Mouse (Mus musculus) lung, embryonic 15.5 days (tissue): Measurements from ENCODE around the gene Atp1a2. TPM values are rescaled to one million over a fixed set of nuclear protein-coding genes. Genes with fewer than 3 reads are reported as not detected.
"Not testable (repeated sequence)": the region's sequence is repeated elsewhere in the genome, so short reads cannot be mapped to it uniquely, and the experiment has no call there.

Experiments used
- ATAC-seq: fragments of 200-750 bp; cut with Nextera tagmentation; 2 replicates; pipeline ENCODE4 v1.8.0; 2017; ENCODE audit warnings: moderate number of reproducible peaks, borderline replicate concordance; ENCODE audit not compliant: low FRiP score, low TSS enrichment; ENCODE audit errors: extremely low read depth
- H3K27ac ChIP-seq: fragments of 300-500 bp; sonication (generic); 2 replicates; pipeline ENCODE4 v1.5.1; 2015; ENCODE audit warnings: moderate library complexity, mild to moderate bottlenecking, inconsistent platforms
- H3K27me3 ChIP-seq: fragments of 300-500 bp; sonication (generic); 2 replicates; pipeline ENCODE4 v1.6.1; 2015; ENCODE audit warnings: inconsistent platforms
- H3K36me3 ChIP-seq: fragments of 300-500 bp; sonication (generic); 2 replicates; pipeline ENCODE4 v1.6.1; 2015; ENCODE audit warnings: inconsistent platforms
- H3K4me1 ChIP-seq: fragments of 300-500 bp; sonication (generic); 2 replicates; pipeline ENCODE4 v1.6.1; 2015; ENCODE audit warnings: inconsistent platforms
- H3K4me2 ChIP-seq: fragments of 300-500 bp; sonication (generic); 2 replicates; pipeline ENCODE4 v1.6.1; 2015; ENCODE audit warnings: inconsistent platforms, mild to moderate bottlenecking, moderate library complexity
- H3K4me3 ChIP-seq: fragments of 300-500 bp; sonication (generic); 2 replicates; pipeline ENCODE4 v1.5.1; 2015; ENCODE audit warnings: mild to moderate bottlenecking, inconsistent platforms
- H3K9ac ChIP-seq: fragments of 300-500 bp; sonication (generic); 2 replicates; pipeline ENCODE4 v1.6.1; 2015; ENCODE audit warnings: inconsistent platforms
- H3K9me3 ChIP-seq: fragments of 300-500 bp; sonication (generic); 2 replicates; pipeline ENCODE4 v1.6.1; 2016; ENCODE audit warnings: inconsistent platforms
- WGBS: fragments of 180-500 bp; shearing (Covaris S2); methylation state at CpG from one replicate; pipeline ENCODE4 v1.1.7; 2015; 5-methylcytosine and 5-hydroxymethylcytosine counted together
- polyA plus RNA-seq: library from polyadenylated mRNA; unstranded; fragments of >200 nt; fragmentation: Nextera tagmentation; extraction: Ambion mirVana; gene quantifications from 2 replicates; pipeline ENCODE4 v1.2.1, GENCODE M21; 2015

Gene Atp1a2
- polyA plus RNA-seq, 1 experiment from 2014 or later = 5.7 TPM

DNA sequence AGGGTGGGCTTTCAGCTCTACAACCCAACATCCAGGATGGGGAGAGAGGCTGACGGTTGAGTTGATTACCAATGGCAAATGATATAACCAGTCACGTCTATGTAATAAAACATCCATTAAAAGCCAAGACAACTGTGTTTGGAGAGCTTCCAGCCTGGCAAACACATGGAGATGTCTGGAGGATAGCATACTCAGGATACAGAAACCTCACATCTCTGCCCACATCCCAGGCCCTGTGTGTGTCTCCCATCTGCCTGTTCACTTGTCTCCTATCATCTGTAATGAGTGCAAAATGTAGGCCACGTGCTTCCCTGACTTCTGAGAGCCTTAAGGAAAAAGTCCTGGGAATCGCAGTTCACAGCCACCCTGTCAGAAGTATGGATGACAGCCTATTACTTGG is 50.6 kb downstream of the Atp1a2 start:
- Histone ChIP-seq H3K9ac (no peak overlapping the region), H3K27ac (no peak overlapping the region), H3K9me3 (no peaks in the 10 kb centered on the region), H3K4me1 (no peaks in the 10 kb centered on the region), H3K4me2 (no peak overlapping the region), H3K27me3 (peaks cover 22% of the 10 kb centered on the region), H3K36me3 (no peaks in the 10 kb centered on the region), H3K4me3 (no peak overlapping the region)
- 65% methylated on average over 4 of the region's 4 CpGs for WGBS
- no peak for ATAC-seq

DNA sequence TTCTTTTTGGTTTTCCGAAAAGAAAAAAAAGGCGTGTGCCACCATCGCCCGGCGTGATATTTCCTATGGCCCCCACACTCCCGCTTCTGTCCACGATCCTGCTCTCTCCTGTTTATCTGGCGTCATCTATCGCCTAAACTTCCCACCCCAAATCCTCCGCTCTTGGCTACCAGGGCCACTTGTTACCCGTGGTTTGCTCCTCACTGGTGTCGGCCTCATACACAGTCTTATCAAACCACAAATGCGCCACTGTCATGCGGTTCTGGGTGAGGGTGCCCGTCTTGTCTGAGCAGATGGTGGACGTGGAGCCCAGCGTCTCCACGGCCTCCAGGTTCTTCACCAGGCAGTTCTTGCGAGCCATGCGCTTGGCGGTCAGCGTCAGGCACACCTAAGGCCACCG is 53.2 kb downstream of the Atp1a2 start:
- not testable (repeated sequence) for H3K9ac ChIP-seq, H3K4me1 ChIP-seq, H3K9me3 ChIP-seq, H3K36me3 ChIP-seq, ATAC-seq, H3K27ac ChIP-seq
- H3K4me2 ChIP-seq = peak overlapping the region; percentile 39
- H3K4me3 ChIP-seq = 0 out of 2 replicates have a peak overlapping the region, but pooled peaks have one; percentile 11
- WGBS = 35% methylated on average over 23 of the region's 23 CpGs
- H3K27me3 ChIP-seq = peaks cover 22% of the 10 kb centered on the region

DNA sequence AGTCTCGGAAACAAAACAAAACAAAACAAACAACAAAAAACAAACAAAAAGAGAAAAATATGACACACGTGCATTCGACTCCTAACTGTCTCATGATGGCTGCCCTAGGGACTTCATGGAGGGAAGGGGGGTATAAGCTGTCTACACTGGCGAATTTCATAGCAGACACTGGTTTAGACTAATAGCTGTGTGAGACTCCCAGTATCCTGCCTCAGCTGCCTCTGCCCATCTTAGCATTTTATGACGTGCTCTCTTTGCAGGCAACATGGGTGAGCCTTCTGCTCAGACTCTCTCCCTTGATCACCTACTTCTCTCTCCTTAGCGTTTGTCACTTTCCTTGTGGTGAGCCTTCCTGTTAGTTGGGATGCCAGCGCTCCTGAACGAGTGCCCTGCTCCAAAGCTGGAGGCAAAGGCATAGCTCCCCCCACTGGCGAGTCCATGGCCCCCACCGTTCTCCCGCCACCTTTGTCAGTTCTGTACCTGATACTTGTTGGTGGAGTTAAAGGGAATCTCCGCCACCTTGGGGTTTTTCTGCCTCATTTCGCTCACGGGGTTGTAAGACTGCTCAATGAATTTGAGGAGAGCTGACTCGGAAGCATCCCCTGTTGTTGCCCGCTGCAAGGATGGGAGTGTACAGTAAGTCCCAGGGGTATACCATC is 54.2 kb downstream of the Atp1a2 start:
- Histone ChIP-seq H3K4me3 (no peak overlapping the region), H3K36me3 (no peaks in the 10 kb centered on the region), H3K9me3 (no peaks in the 10 kb centered on the region), H3K4me1 (no peaks in the 10 kb centered on the region), H3K27ac (no peak overlapping the region), H3K9ac (no peak overlapping the region), H3K27me3 (peaks cover 22% of the 10 kb centered on the region), H3K4me2 (peak overlapping the region; percentile 10; the same call in 1 of the 2 replicates)
- WGBS = 23% methylated on average over 16 of the region's 16 CpGs
- no peak for ATAC-seq

DNA sequence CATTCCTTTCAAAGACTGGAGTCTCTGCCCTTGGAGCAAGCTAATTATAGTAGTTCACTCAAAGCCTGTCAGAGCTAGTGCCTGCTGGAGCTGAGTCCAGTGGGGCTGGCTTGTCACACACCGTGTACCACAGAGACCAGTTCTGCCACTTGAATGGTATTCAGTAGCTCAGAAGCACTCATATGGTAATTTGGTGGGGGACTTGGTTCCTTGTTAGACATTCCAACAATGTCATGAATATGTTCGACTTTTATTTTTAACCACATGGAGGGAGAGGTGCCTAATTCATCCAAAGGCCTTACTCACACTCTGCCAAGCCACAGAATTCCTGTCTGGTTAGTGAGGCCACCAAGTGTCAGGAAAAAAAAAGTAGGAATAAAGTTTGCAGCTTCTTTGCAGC is 55.5 kb downstream of the Atp1a2 start:
- Histone ChIP-seq H3K9ac (no peak overlapping the region), H3K9me3 (no peaks in the 10 kb centered on the region), H3K4me2 (no peak overlapping the region), H3K27me3 (peaks cover 22% of the 10 kb centered on the region), H3K36me3 (no peaks in the 10 kb centered on the region), H3K4me3 (no peak overlapping the region), H3K4me1 (no peaks in the 10 kb centered on the region), H3K27ac (no peak overlapping the region; the same call in 1 of the 2 replicates)
- no peak for ATAC-seq
- WGBS = 37% methylated on average over 2 of the region's 2 CpGs

DNA sequence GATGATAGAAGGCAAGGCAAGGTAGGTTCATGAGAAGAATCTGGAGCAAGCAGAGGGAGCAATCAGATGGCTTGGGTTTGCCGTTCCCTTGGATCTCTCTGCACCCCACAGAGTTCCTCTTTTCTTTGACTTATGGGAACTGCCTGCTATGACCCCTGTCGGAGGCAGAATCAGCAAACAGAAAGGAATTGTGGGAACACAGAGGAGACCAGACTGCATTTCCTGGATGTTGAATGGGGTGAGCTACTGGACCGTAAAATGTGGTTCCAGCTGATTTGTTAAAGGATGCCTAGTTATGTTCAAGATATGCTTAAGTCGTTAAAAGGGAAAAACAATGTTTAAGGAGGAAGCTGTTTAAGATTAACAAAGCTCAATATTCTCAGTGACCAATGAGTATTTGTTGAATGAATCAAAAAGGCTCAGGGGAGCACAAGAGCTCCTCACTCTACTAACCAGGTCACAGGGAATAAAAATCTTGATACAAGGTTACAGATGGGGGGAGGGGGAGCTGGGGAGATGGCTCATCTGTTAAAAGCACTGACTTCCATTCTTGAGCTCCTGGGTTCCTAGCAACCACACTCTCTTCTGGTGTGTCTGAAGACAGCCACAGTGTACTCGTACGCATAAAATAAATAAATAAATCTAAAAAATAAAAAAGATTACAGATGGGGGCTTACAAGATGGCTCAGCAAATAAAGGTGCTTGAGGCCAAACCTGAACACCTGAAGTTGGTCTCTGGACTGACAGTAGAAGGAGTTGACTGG is 56.7 kb downstream of the Atp1a2 start:
- Histone ChIP-seq H3K4me3 (no peak overlapping the region), H3K9ac (no peak overlapping the region), H3K9me3 (no peaks in the 10 kb centered on the region), H3K27ac (no peak overlapping the region), H3K27me3 (peaks cover 22% of the 10 kb centered on the region), H3K36me3 (no peaks in the 10 kb centered on the region), H3K4me2 (no peak overlapping the region), H3K4me1 (no peaks in the 10 kb centered on the region)
- WGBS = 58% methylated on average over 6 of the region's 6 CpGs
- no peak for ATAC-seq

DNA sequence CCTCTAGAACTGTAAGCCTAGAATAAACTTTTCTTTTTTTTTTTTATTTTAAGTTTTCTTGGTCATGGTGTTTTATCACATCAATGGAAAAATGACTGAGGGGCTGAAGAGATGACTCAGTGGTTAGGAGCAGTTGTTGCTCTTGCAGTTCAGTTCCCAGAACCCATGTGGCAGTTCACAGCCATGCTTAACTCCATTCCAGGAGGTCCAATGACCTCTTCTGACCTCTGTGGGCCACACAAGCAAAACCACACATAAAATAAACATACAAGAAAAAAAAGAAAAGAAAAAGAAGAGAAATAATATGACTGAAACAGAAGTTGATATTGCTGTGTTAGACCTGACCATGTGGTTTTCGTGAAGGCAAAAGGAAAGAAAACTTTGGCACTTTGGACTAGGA is 68.6 kb downstream of the Atp1a2 start:
- 86% methylated on average over 1 of the region's 1 CpGs for WGBS
- Histone ChIP-seq H3K27me3 (no peaks in the 10 kb centered on the region), H3K4me1 (0 out of 2 replicates have a peak, but pooled peaks cover 3% of the 10 kb centered on the region), H3K9me3 (no peaks in the 10 kb centered on the region), H3K9ac (no peak overlapping the region), H3K4me2 (no peak overlapping the region), H3K36me3 (no peaks in the 10 kb centered on the region), H3K4me3 (no peak overlapping the region), H3K27ac (no peak overlapping the region)
- ATAC-seq = no peak

DNA sequence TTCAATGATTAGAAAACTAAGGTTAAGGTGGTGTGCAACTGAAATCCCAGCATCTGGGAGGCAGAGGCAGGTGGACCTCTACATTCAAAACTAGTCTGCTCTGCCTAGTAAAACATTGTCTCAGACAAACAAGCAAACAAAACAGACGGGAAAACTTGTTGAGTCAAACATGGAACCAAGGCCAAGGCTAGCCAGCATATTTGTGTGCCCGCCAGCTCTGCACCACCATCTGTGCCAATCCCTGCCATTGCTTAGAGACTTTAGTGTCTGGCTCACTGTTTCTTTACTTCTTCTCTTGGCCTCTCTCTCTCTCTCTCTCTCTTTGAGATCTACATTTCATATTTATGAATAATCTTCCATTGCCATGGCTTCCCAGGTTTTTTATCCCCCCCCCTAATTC is 69.7 kb downstream of the Atp1a2 start:
- Histone ChIP-seq H3K36me3 (no peaks in the 10 kb centered on the region), H3K4me2 (no peak overlapping the region), H3K9me3 (no peaks in the 10 kb centered on the region), H3K4me1 (0 out of 2 replicates have a peak, but pooled peaks cover 3% of the 10 kb centered on the region), H3K27me3 (no peaks in the 10 kb centered on the region), H3K27ac (no peak overlapping the region), H3K9ac (no peak overlapping the region), H3K4me3 (no peak overlapping the region)
- no peak for ATAC-seq
- WGBS = 80% methylated on average over 2 of the region's 2 CpGs

Other genes starting within 250 kb of the Atp1a2 start
- gene Nhlh1, start 240.5 kb downstream of the Atp1a2 start, polyA plus RNA-seq = not detected in 2 replicates
- 229 and 235 TPM in 2 replicates for gene Copa, start 215.5 kb downstream of the Atp1a2 start, polyA plus RNA-seq
- 131 and 132 TPM in 2 replicates for gene Ncstn, start 215.3 kb downstream of the Atp1a2 start, polyA plus RNA-seq
- gene Pex19, start 171.3 kb downstream of the Atp1a2 start, polyA plus RNA-seq = 117 and 123 TPM in 2 replicates
- gene Dcaf8, start 150.0 kb downstream of the Atp1a2 start, polyA plus RNA-seq = 131 and 134 TPM in 2 replicates
- 142 and 146 TPM in 2 replicates for gene Pea15a, start 91.3 kb downstream of the Atp1a2 start, polyA plus RNA-seq
- 8.5 and 10.0 TPM in 2 replicates for gene Casq1, start 78.2 kb downstream of the Atp1a2 start, polyA plus RNA-seq
- not detected in 2 replicates for gene Atp1a4, start 39.6 kb downstream of the Atp1a2 start, polyA plus RNA-seq
- gene Igsf8, start 36.4 kb downstream of the Atp1a2 start, polyA plus RNA-seq = 46.2 and 49.4 TPM in 2 replicates
- 0.04 TPM in 1 of 2 replicates, not detected in the other for gene Kcnj9, start 31.3 kb upstream of the Atp1a2 start, polyA plus RNA-seq
- 0.15 and 0.21 TPM in 2 replicates for gene Kcnj10, start 43.1 kb upstream of the Atp1a2 start, polyA plus RNA-seq
- gene Pigm, start 78.5 kb upstream of the Atp1a2 start, polyA plus RNA-seq = 5.4 and 5.7 TPM in 2 replicates
- 0.31 and 0.51 TPM in 2 replicates for gene Slamf9, start 177.3 kb upstream of the Atp1a2 start, polyA plus RNA-seq
- gene Igsf9, start 183.7 kb upstream of the Atp1a2 start, polyA plus RNA-seq = 21.7 and 22.5 TPM in 2 replicates
- gene Tagln2, start 202.0 kb upstream of the Atp1a2 start, polyA plus RNA-seq = 541 and 580 TPM in 2 replicates
- 8.1 and 10.7 TPM in 2 replicates for gene Cfap45, start 222.7 kb upstream of the Atp1a2 start, polyA plus RNA-seq